Mouse (Mus musculus) CH12.LX (cell line): ENCODE data around the gene Srsf10.

Experiments used
- CTCF ChIP-seq, 2 experiments: IDR thresholded peaks in 1 of 2; conservative IDR thresholded peaks in 1 of 2; 2 replicates each; pipeline ENCODE4 v1.5.1; 2011 to 2012; ENCODE audit warnings: low read depth in 2 of 2, low read length in 2 of 2, improper control_type of control experiment in 1 of 2, inconsistent platforms in 1 of 2, mild to moderate bottlenecking in 1 of 2, moderate library complexity in 1 of 2
- GABPA ChIP-seq: IDR thresholded peaks from 2 replicates; pipeline ENCODE4 v1.6.1; 2012; ENCODE audit warnings: low read depth, low read length, improper control_type of control experiment, inconsistent platforms; ENCODE audit not compliant: insufficient replicate concordance
- MAX ChIP-seq: IDR thresholded peaks from 2 replicates; pipeline ENCODE4 v1.6.1; 2011; ENCODE audit warnings: low read length, improper control_type of control experiment
- MXI1 ChIP-seq: IDR thresholded peaks from 2 replicates; pipeline ENCODE4 v1.6.1; 2011; ENCODE audit warnings: mild to moderate bottlenecking, low read depth, low read length, improper control_type of control experiment
- POLR2A ChIP-seq: IDR thresholded peaks from 2 replicates; pipeline ENCODE4 v1.6.1; 2011; ENCODE audit warnings: low read depth, mild to moderate bottlenecking, improper control_type of control experiment, low read length

DNA sequence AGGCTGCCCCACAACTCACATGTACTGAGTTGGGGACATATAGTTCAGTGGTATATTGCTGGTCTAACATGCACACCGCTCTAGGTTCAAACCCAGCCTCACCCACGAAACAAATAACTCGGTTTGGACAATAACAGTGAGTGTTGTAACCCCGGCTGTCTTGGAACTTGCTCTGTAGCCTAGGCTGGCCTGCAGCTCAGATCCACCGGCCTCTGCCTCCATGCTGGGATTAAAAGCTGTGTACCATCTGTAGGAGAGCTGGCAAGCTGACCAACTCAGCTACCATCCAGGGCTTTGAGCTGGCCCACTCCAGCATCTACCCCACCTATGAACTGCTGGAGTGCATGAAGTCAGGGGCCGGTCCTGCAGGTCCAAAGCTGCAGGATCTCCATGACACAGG, 24.5 kb downstream of the Srsf10 start:
- TF ChIP-seq CTCF (conservative IDR thresholded peaks at IDR 0.05 in 1 of 2, IDR thresholded peaks at IDR 0.05 in 1 of 2; ENCODE audit: low read depth in 2 of 2, low read length in 2 of 2), result no peak
- TF ChIP-seq POLR2A, result no peak
- no peak for TF ChIP-seq MAX
- no peak for TF ChIP-seq GABPA
- TF ChIP-seq MXI1, result no peak
